Mouse (Mus musculus) brain, embryonic 14.5 days (tissue): ENCODE results near the gene Ninj2. TPM values are rescaled to one million over a fixed set of nuclear protein-coding genes. Genes with fewer than 3 reads are reported as not detected.

ENCODE experiments used
- DNase-seq: peaks from one replicate; pipeline ENCODE4 v3.0.0-alpha.2; 2011; ENCODE audit warnings: low read depth
- CTCF ChIP-seq: fragments of 200-500 bp; IDR thresholded peaks from 2 replicates; pipeline ENCODE4 v1.5.1; 2012; ENCODE audit warnings: inconsistent platforms, mild to moderate bottlenecking, moderate library complexity, borderline replicate concordance; ENCODE audit not compliant: insufficient read depth, insufficient read length; ENCODE audit errors: extremely low read depth
- POLR2A ChIP-seq: fragments of 200-500 bp; IDR thresholded peaks from 2 replicates; pipeline ENCODE4 v1.6.1; 2012; ENCODE audit warnings: mild to moderate bottlenecking, inconsistent platforms, borderline replicate concordance; ENCODE audit not compliant: poor library complexity, insufficient read depth, insufficient read length, severe bottlenecking; ENCODE audit errors: extremely low read depth
- polyA plus RNA-seq: library from polyadenylated mRNA; depleted of rRNA; stranded (reverse); fragments of >200 nt; gene quantifications from 2 replicates; pipeline ENCODE4 v1.2.3, GENCODE M21; 2012; rRNA removed

The Ninj2 gene
- polyA plus RNA-seq, 1 experiment: not detected

GRCm38 (mm10) chr6:120246676-120247075, 153.5 kb downstream of the Ninj2 start:
- DNase-seq: no peak
- TF ChIP-seq CTCF (no peak), POLR2A (no peak)

GRCm38 (mm10) chr6:120249831-120250230, 156.7 kb downstream of the Ninj2 start:
- TF ChIP-seq CTCF: no peak
- DNase-seq: no peak

Other genes with a start within 250 kb of the Ninj2 start
- 35.8 and 59.9 TPM in 2 replicates for gene Erc1, start 245.2 kb upstream of the Ninj2 start, polyA plus RNA-seq
- gene Rad52, start 190.7 kb upstream of the Ninj2 start, polyA plus RNA-seq: 47.4 and 65.0 TPM in 2 replicates
- gene Wnk1, start 54.7 kb upstream of the Ninj2 start, polyA plus RNA-seq: 113 and 135 TPM in 2 replicates
- 0.07 TPM in 1 of 2 replicates, not detected in the other for gene D330020A13Rik, start 201.0 kb downstream of the Ninj2 start, polyA plus RNA-seq
- 0.29 and 0.63 TPM in 2 replicates for gene B4galnt3, start 201.2 kb downstream of the Ninj2 start, polyA plus RNA-seq